Mouse (Mus musculus) heart, postnatal 0 days (tissue): ENCODE measurements at regions not wholly inside any gene's neighbourhood (a gene's known extent, or its start where the extent isn't known, plus 50 kb on each side); places are given as distances from the start of the nearest gene placed in this dataset.

ENCODE experiments used
- CTCF ChIP-seq: IDR thresholded peaks from 2 replicates; pipeline ENCODE4 v1.5.1; 2016; ENCODE audit warnings: antibody characterized with exemption, control low read depth, low read depth
- EP300 ChIP-seq: IDR thresholded peaks from 2 replicates; pipeline ENCODE4 v1.6.1; 2016; ENCODE audit warnings: antibody characterized with exemption, low read depth

DNA sequence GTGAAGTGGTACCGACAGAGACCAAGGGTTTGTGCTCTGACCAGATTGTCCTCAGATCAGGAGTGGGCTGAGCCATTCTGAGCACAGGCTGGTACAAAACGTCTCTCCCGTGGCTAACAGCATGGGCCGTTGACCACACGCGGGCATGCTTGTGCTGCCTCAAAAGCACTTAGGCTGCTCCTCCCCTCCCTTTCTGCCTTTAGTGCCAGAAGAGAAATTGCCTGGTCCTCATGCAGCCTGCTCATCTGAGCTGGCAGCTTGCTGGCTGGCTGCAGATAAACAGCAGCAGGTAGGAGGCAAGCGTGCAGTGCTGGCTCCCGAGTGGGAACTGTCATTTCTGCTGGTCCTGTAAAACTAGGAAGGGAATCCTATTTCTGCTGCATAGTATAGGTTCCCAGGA, 267.1 kb downstream of the Gadd45g start:
- no peak for TF ChIP-seq EP300
- no peak for TF ChIP-seq CTCF
